Mouse (Mus musculus) kidney, embryonic 14.5 days (tissue): ENCODE data around the gene Arl3. TPM values are rescaled to one million over a fixed set of nuclear protein-coding genes. Genes with fewer than 3 reads are reported as not detected.

Source experiments
- ATAC-seq: fragments of 200-750 bp; cut with Nextera tagmentation; 2 replicates; pipeline ENCODE4 v1.8.0; 2017; ENCODE audit warnings: moderate number of reproducible peaks, mild to moderate bottlenecking, moderate TSS enrichment, moderate library complexity; ENCODE audit not compliant: low FRiP score, low TSS enrichment
- H3K27ac ChIP-seq: fragments of 300-500 bp; sonication (generic); 2 replicates; pipeline ENCODE4 v1.5.1; 2014; ENCODE audit warnings: low read depth, mild to moderate bottlenecking, low read length, moderate library complexity, mixed read lengths
- H3K27me3 ChIP-seq: fragments of 300-500 bp; sonication (generic); 2 replicates; pipeline ENCODE4 v1.6.1; 2014; ENCODE audit warnings: mild to moderate bottlenecking, low read length; ENCODE audit not compliant: control insufficient read depth, insufficient read depth
- H3K36me3 ChIP-seq: fragments of 300-500 bp; sonication (generic); 2 replicates; pipeline ENCODE4 v1.6.1; 2014; ENCODE audit warnings: low read length, mixed read lengths; ENCODE audit not compliant: control insufficient read depth, insufficient read depth
- H3K4me1 ChIP-seq: fragments of 300-500 bp; sonication (generic); 2 replicates; pipeline ENCODE4 v1.6.1; 2014; ENCODE audit warnings: low read length, mixed read lengths; ENCODE audit not compliant: control insufficient read depth, insufficient read depth
- H3K4me2 ChIP-seq: fragments of 300-500 bp; sonication (generic); replicated peaks from 2 replicates; pipeline ENCODE4 v1.6.1; 2014; ENCODE audit warnings: low read depth, mild to moderate bottlenecking, low read length
- H3K4me3 ChIP-seq: fragments of 300-500 bp; sonication (generic); 2 replicates; pipeline ENCODE4 v1.5.1; 2014; ENCODE audit warnings: mild to moderate bottlenecking, low read length
- H3K9ac ChIP-seq: fragments of 300-500 bp; sonication (generic); 2 replicates; pipeline ENCODE4 v1.6.1; 2014; ENCODE audit warnings: low read depth, mild to moderate bottlenecking, low read length, moderate library complexity
- H3K9me3 ChIP-seq: fragments of 300-500 bp; sonication (generic); 2 replicates; pipeline ENCODE4 v1.6.1; 2016; ENCODE audit warnings: low read length; ENCODE audit not compliant: control insufficient read depth
- WGBS: fragments of 180-500 bp; shearing (Covaris S2); extraction: QIAGEN DNeasy Blood & Tissue Kit; methylation state at CpG from one replicate; pipeline ENCODE4 v1.1.7; 2014; 5-methylcytosine and 5-hydroxymethylcytosine counted together
- polyA plus RNA-seq: library from polyadenylated mRNA; unstranded; fragments of >200 nt; fragmentation: Nextera tagmentation; extraction: Ambion mirVana; gene quantifications from 2 replicates; pipeline ENCODE4 v1.2.1, GENCODE M21; 2014

Arl3 gene
- polyA plus RNA-seq, 1 experiment from 2014 or later = 98.3 TPM

- no peaks in the 10 kb centered on the region for H3K27me3 ChIP-seq
- no peak overlapping the region for H3K4me3 ChIP-seq
- H3K9me3 ChIP-seq = no peaks in the 10 kb centered on the region
- H3K27ac ChIP-seq = peak overlapping the region; percentile 24; the same call in 1 of the 2 replicates
- peaks cover 28% of the 10 kb centered on the region for H3K4me1 ChIP-seq
- no peak overlapping the region for H3K9ac ChIP-seq
- no peak overlapping the region for H3K4me2 ChIP-seq
- 80% methylated on average over 11 of the region's 11 CpGs for WGBS
- no peak for ATAC-seq
- H3K36me3 ChIP-seq = peaks cover 10% of the 10 kb centered on the region; the same call in 1 of the 2 replicates
Measured at GRCm38 (mm10) chr19:46616378-46616777, 43.4 kb upstream of the Arl3 start.

GRCm38 (mm10) chr19:46608158-46608557 lies 35.2 kb upstream of the Arl3 start:
- H3K36me3 ChIP-seq = peaks cover 32% of the 10 kb centered on the region
- no peak overlapping the region for H3K27ac ChIP-seq
- ATAC-seq = no peak
- H3K4me1 ChIP-seq = 0 out of 2 replicates have a peak, but pooled peaks cover 4% of the 10 kb centered on the region
- H3K4me3 ChIP-seq = no peak overlapping the region
- 93% methylated on average over 7 of the region's 7 CpGs for WGBS
- no peaks in the 10 kb centered on the region for H3K27me3 ChIP-seq
- H3K9me3 ChIP-seq = no peaks in the 10 kb centered on the region
- H3K9ac ChIP-seq = no peak overlapping the region
- no peak overlapping the region for H3K4me2 ChIP-seq

- whole genome bisulfite sequencing = 59% methylated on average over 7 of the region's 7 CpGs
- Histone ChIP-seq H3K27ac (no peak overlapping the region), H3K4me2 (no peak overlapping the region), H3K9ac (no peak overlapping the region), H3K27me3 (no peaks in the 10 kb centered on the region), H3K36me3 (peaks cover 33% of the 10 kb centered on the region), H3K9me3 (no peaks in the 10 kb centered on the region), H3K4me1 (0 out of 2 replicates have a peak, but pooled peaks cover 4% of the 10 kb centered on the region), H3K4me3 (no peak overlapping the region)
- ATAC-seq = no peak
Measured at GRCm38 (mm10) chr19:46607424-46607823, 34.4 kb upstream of the Arl3 start.

- no peaks in the 10 kb centered on the region for H3K9me3 ChIP-seq
- ATAC-seq = no peak
- H3K4me2 ChIP-seq = no peak overlapping the region
- peaks cover 33% of the 10 kb centered on the region for H3K36me3 ChIP-seq
- WGBS = 83% methylated on average over 13 of the region's 13 CpGs
- no peak overlapping the region for H3K27ac ChIP-seq
- H3K4me1 ChIP-seq = peaks cover 6% of the 10 kb centered on the region; the same call in 1 of the 2 replicates
- no peak overlapping the region for H3K9ac ChIP-seq
- no peaks in the 10 kb centered on the region for H3K27me3 ChIP-seq
- no peak overlapping the region for H3K4me3 ChIP-seq
Measured at GRCm38 (mm10) chr19:46606718-46607117, 33.7 kb upstream of the Arl3 start.

GRCm38 (mm10) chr19:46602406-46602805 lies 29.4 kb upstream of the Arl3 start:
- no peaks in the 10 kb centered on the region for H3K9me3 ChIP-seq
- no peak for ATAC-seq
- H3K36me3 ChIP-seq = peaks cover 18% of the 10 kb centered on the region
- WGBS = 81% methylated on average over 4 of the region's 4 CpGs
- no peaks in the 10 kb centered on the region for H3K27me3 ChIP-seq
- H3K27ac ChIP-seq = no peak overlapping the region
- H3K9ac ChIP-seq = no peak overlapping the region
- no peak overlapping the region for H3K4me3 ChIP-seq
- peaks cover 25% of the 10 kb centered on the region for H3K4me1 ChIP-seq
- H3K4me2 ChIP-seq = no peak overlapping the region

- H3K4me3 ChIP-seq = no peak overlapping the region
- H3K27me3 ChIP-seq = no peaks in the 10 kb centered on the region
- no peak overlapping the region for H3K9ac ChIP-seq
- H3K4me2 ChIP-seq = no peak overlapping the region
- peak overlapping the region; percentile 24; the same call in 1 of the 2 replicates for H3K27ac ChIP-seq
- peaks cover 21% of the 10 kb centered on the region for H3K4me1 ChIP-seq
- no peak for ATAC-seq
- 65% methylated on average over 14 of the region's 14 CpGs for WGBS
- H3K9me3 ChIP-seq = no peaks in the 10 kb centered on the region
- H3K36me3 ChIP-seq = peaks cover 10% of the 10 kb centered on the region
Measured at GRCm38 (mm10) chr19:46601491-46601890, 28.5 kb upstream of the Arl3 start.

- WGBS = 71% methylated on average over 4 of the region's 4 CpGs
- Histone ChIP-seq H3K36me3 (peaks cover 6% of the 10 kb centered on the region), H3K27me3 (no peaks in the 10 kb centered on the region), H3K4me1 (peaks cover 21% of the 10 kb centered on the region), H3K9me3 (no peaks in the 10 kb centered on the region), H3K9ac (peak overlapping the region; percentile 82; the same call in 1 of the 2 replicates), H3K27ac (no peak overlapping the region), H3K4me2 (peak overlapping the region; percentile 86), H3K4me3 (peak overlapping the region; percentile 93; the same call in 1 of the 2 replicates)
- no peak for ATAC-seq
Measured at GRCm38 (mm10) chr19:46600371-46600770, 27.4 kb upstream of the Arl3 start.

GRCm38 (mm10) chr19:46599375-46600256 lies 26.6 kb upstream of the Arl3 start:
- Histone ChIP-seq H3K9me3 (no peaks in the 10 kb centered on the region), H3K27me3 (no peaks in the 10 kb centered on the region), H3K4me1 (peaks cover 21% of the 10 kb centered on the region), H3K4me3 (peak overlapping the region; percentile 93), H3K27ac (peak overlapping the region; percentile 47; the same call in 1 of the 2 replicates), H3K36me3 (peaks cover 10% of the 10 kb centered on the region), H3K4me2 (peak overlapping the region; percentile 86), H3K9ac (peak overlapping the region; percentile 82)
- peak; percentile 21; the same call in 1 of the 2 replicates for ATAC-seq
- WGBS = 15% methylated on average over 22 of the region's 22 CpGs

GRCm38 (mm10) chr19:46598720-46599252 lies 25.8 kb upstream of the Arl3 start, which contains the start of gene Wbp1l:
Wbp1l (plus strand) TSS chr19:46599084.
- H3K4me2 ChIP-seq = peak within 1 kb of the TSS; percentile 86
- peak within 1 kb of the TSS; percentile 93 for H3K4me3 ChIP-seq
- H3K4me1 ChIP-seq = peaks cover 21% of the 10 kb centered on the region
- peak; percentile 99 for ATAC-seq
- under 1% methylated on average over 22 of the region's 22 CpGs for WGBS
- H3K27me3 ChIP-seq = no peaks in the 10 kb centered on the region
- no peaks in the 10 kb centered on the region for H3K9me3 ChIP-seq
- peak within 1 kb of the TSS; percentile 82 for H3K9ac ChIP-seq
- peaks cover 12% of the 10 kb centered on the region for H3K36me3 ChIP-seq
- peak within 1 kb of the TSS; percentile 47; the same call in 1 of the 2 replicates for H3K27ac ChIP-seq
